Comparison of ENCODE assay signal across 11 mouse cellular contexts in genomic region chr6:144264320-144264915, GRCm38 (mm10).
DNase-seq lines count a peak whose midpoint lies in the region; ATAC-seq and TF ChIP-seq lines count a peak whose summit lies in the region.
"Had no signal": no experiment of that assay in that cellular context is flagged by ENCODE, and none has a peak within 500 bp of the region (broad histone marks: within the 10 kb centered on the region; RNA-seq: fewer than 3 reads in every experiment).

No protein-coding gene starts in this region.

- H3K9ac ChIP-seq in lung, embryonic 15.5 days: no peak overlapping the region
- H3K9ac ChIP-seq in forebrain, embryonic 13.5 days: no peak overlapping the region
- H3K9ac ChIP-seq in limb, embryonic 12.5 days (replicated peaks): no peak overlapping the region

- H3K4me3 ChIP-seq in lung, embryonic 15.5 days: no peak overlapping the region
- H3K4me3 ChIP-seq in lung, adult 2 months (replicated peaks; ENCODE audit: extremely low read depth, low read depth, low read length): no peak overlapping the region
- no peak overlapping the region for H3K4me3 ChIP-seq in forebrain, embryonic 13.5 days
- no peak overlapping the region for H3K4me3 ChIP-seq in limb, embryonic 12.5 days (replicated peaks)

- TF ChIP-seq CTCF in lung, adult 2 months (IDR thresholded peaks at IDR 0.05; ENCODE audit: insufficient read depth, low read length): no peak

- no peaks in the 10 kb centered on the region for H3K36me3 ChIP-seq in lung, embryonic 15.5 days
- H3K36me3 ChIP-seq in forebrain, embryonic 13.5 days (ENCODE audit: poor library complexity, severe bottlenecking): no peaks in the 10 kb centered on the region
- H3K36me3 ChIP-seq in limb, embryonic 12.5 days: no peaks in the 10 kb centered on the region

- peaks cover 16% of the 10 kb centered on the region for H3K4me1 ChIP-seq in lung, embryonic 15.5 days
- peaks cover 4% of the 10 kb centered on the region; the same call in 1 of the 2 replicates for H3K4me1 ChIP-seq in lung, adult 2 months (ENCODE audit: control insufficient read depth, insufficient read depth, low read length)
- H3K4me1 ChIP-seq in forebrain, embryonic 13.5 days: peaks cover 10% of the 10 kb centered on the region
- H3K4me1 ChIP-seq in limb, embryonic 12.5 days (replicated peaks): peaks cover 24% of the 10 kb centered on the region

- peak overlapping the region; percentile 18; the same call in 1 of the 2 replicates for H3K4me2 ChIP-seq in lung, embryonic 15.5 days
- H3K4me2 ChIP-seq in forebrain, embryonic 13.5 days: peak overlapping the region; percentile 5; the same call in 1 of the 2 replicates
- H3K4me2 ChIP-seq in limb, embryonic 12.5 days: peak overlapping the region; percentile 44

- DNase-seq in lung, adult 2 months: no peak
- peak; percentile 78 for DNase-seq in retina, postnatal 1 day
- DNase-seq in gastrocnemius, postnatal 4 days (ENCODE audit: low spot score in 2 of 2): no peak
- no peak for DNase-seq in thymus, postnatal 25 days
- DNase-seq: cerebellum, adult 9-10 months; kidney, adult 11 months had no signal

- 35% methylated on average over 16 of the region's 16 CpGs for WGBS in lung, embryonic 15.5 days
- 45% methylated on average over 16 of the region's 16 CpGs for WGBS in lung, adult 2 months
- WGBS in forebrain, embryonic 13.5 days: 17% methylated on average over 16 of the region's 16 CpGs
- 16% methylated on average over 16 of the region's 16 CpGs for WGBS in limb, embryonic 12.5 days

- ATAC-seq in lung, embryonic 15.5 days (ENCODE audit: borderline replicate concordance, extremely low read depth, low FRiP score, low TSS enrichment): no peak
- ATAC-seq in forebrain, embryonic 13.5 days: peak; percentile 16; the same call in 1 of the 2 replicates
- peak; percentile 79 for ATAC-seq in limb, embryonic 12.5 days (ENCODE audit: insufficient number of reproducible peaks, insufficient read depth, low FRiP score, low TSS enrichment, low read depth)
- no peak for ATAC-seq in megakaryocyte-erythroid progenitor cell, adult 5-6 weeks (replicated peaks; ENCODE audit: low FRiP score, low TSS enrichment, poor library complexity, severe bottlenecking)

- H3K9me3 ChIP-seq in lung, embryonic 15.5 days: no peaks in the 10 kb centered on the region
- H3K9me3 ChIP-seq in forebrain, embryonic 13.5 days (replicated peaks): no peaks in the 10 kb centered on the region
- H3K9me3 ChIP-seq in limb, embryonic 12.5 days: no peaks in the 10 kb centered on the region

- no peak overlapping the region for H3K27ac ChIP-seq in lung, embryonic 15.5 days
- no peak overlapping the region; the same call in 1 of the 2 replicates for H3K27ac ChIP-seq in forebrain, embryonic 13.5 days
- H3K27ac ChIP-seq in limb, embryonic 12.5 days: peak overlapping the region; percentile 95

- H3K27me3 ChIP-seq in lung, embryonic 15.5 days: no peaks in the 10 kb centered on the region
- no peaks in the 10 kb centered on the region for H3K27me3 ChIP-seq in forebrain, embryonic 13.5 days
- no peaks in the 10 kb centered on the region for H3K27me3 ChIP-seq in limb, embryonic 12.5 days
- H3K27me3 ChIP-seq: CH12.LX had no signal

- TF ChIP-seq POLR2A in lung, adult 2 months (IDR thresholded peaks at IDR 0.05; ENCODE audit: borderline replicate concordance, extremely low read depth, low read depth, low read length): no peak

Comparison
In these comparisons a context has a peak if more than half of its experiments do, and no peak if none do; other contexts are left out.
1. ATAC-seq: peak in forebrain, embryonic 13.5 days (single experiment) and limb, embryonic 12.5 days (single experiment); none in lung, embryonic 15.5 days (single experiment) and megakaryocyte-erythroid progenitor cell, adult 5-6 weeks (single experiment).
2. Peak in every context shown above with its lines, with median percentiles within 50 percentile points of each other: H3K4me2 ChIP-seq.